Mouse (Mus musculus): ENCODE results near the gene Clca2. TPM values are rescaled to one million over a fixed set of nuclear protein-coding genes. Genes with fewer than 3 reads are reported as not detected.
A peak's percentile ranks its signal among the peaks of the same experiment; 100 is the strongest.

Clca2 gene
- polyA plus RNA-seq (2015; fragmentation: Nextera tagmentation; extraction: Ambion mirVana): 0.18 TPM in 1 of 2 replicates, not detected in the other

GRCm38 (mm10) chr3:145099291-145099690 lies at the start of gene Clca2:
TSS of gene Clca2 (minus strand) at chr3:145099443.
- H3K4me3 ChIP-seq (replicated peaks): no peak within 1 kb of the TSS
- H3K27me3 ChIP-seq: no peaks in the 10 kb centered on the region
- no peaks in the 10 kb centered on the region for H3K36me3 ChIP-seq
- 83% methylated on average over 6 of the region's 6 CpGs for WGBS
- no peaks in the 10 kb centered on the region for H3K9me3 ChIP-seq
- H3K4me2 ChIP-seq (replicated peaks): no peak within 1 kb of the TSS
- H3K27ac ChIP-seq: no peak within 1 kb of the TSS
- H3K9ac ChIP-seq (replicated peaks): no peak within 1 kb of the TSS
- no peak for ATAC-seq
- H3K4me1 ChIP-seq (replicated peaks): no peaks in the 10 kb centered on the region

GRCm38 (mm10) chr3:145147952-145148351 lies 48.7 kb upstream of the Clca2 start:
- H3K27me3 ChIP-seq: no peaks in the 10 kb centered on the region
- H3K9ac ChIP-seq (replicated peaks): no peak overlapping the region
- peaks cover 27% of the 10 kb centered on the region for H3K36me3 ChIP-seq
- no peak overlapping the region for H3K27ac ChIP-seq
- H3K4me1 ChIP-seq (replicated peaks): no peaks in the 10 kb centered on the region
- no peak for ATAC-seq
- H3K9me3 ChIP-seq: no peaks in the 10 kb centered on the region
- no peak overlapping the region for H3K4me3 ChIP-seq (replicated peaks)
- no peak overlapping the region for H3K4me2 ChIP-seq (replicated peaks)

- no peaks in the 10 kb centered on the region for H3K9me3 ChIP-seq
- H3K36me3 ChIP-seq: peaks cover 27% of the 10 kb centered on the region
- no peaks in the 10 kb centered on the region for H3K4me1 ChIP-seq (replicated peaks)
- no peak overlapping the region for H3K4me2 ChIP-seq (replicated peaks)
- no peak overlapping the region for H3K4me3 ChIP-seq (replicated peaks)
- H3K27ac ChIP-seq: no peak overlapping the region
- no peak for ATAC-seq
- WGBS: 88% methylated on average over 2 of the region's 2 CpGs
- H3K9ac ChIP-seq (replicated peaks): no peak overlapping the region
- H3K27me3 ChIP-seq: no peaks in the 10 kb centered on the region
Observed at GRCm38 (mm10) chr3:145147483-145147882, 48.2 kb upstream of the Clca2 start.

- no peaks in the 10 kb centered on the region for H3K27me3 ChIP-seq
- H3K36me3 ChIP-seq: peaks cover 23% of the 10 kb centered on the region
- 98% methylated on average over 9 of the region's 9 CpGs for WGBS
- H3K27ac ChIP-seq: no peak overlapping the region
- no peak overlapping the region for H3K4me2 ChIP-seq (replicated peaks)
- no peaks in the 10 kb centered on the region for H3K9me3 ChIP-seq
- H3K4me3 ChIP-seq (replicated peaks): no peak overlapping the region
- H3K4me1 ChIP-seq (replicated peaks): no peaks in the 10 kb centered on the region
- no peak for ATAC-seq
- H3K9ac ChIP-seq (replicated peaks): no peak overlapping the region
Observed at GRCm38 (mm10) chr3:145146871-145147270, 47.6 kb upstream of the Clca2 start.

GRCm38 (mm10) chr3:145143856-145144255 lies 44.6 kb upstream of the Clca2 start:
- H3K9ac ChIP-seq (replicated peaks): no peak overlapping the region
- H3K36me3 ChIP-seq: peaks cover 17% of the 10 kb centered on the region
- WGBS: 86% methylated on average over 10 of the region's 10 CpGs
- ATAC-seq: no peak
- no peaks in the 10 kb centered on the region for H3K4me1 ChIP-seq (replicated peaks)
- H3K9me3 ChIP-seq: no peaks in the 10 kb centered on the region
- H3K4me2 ChIP-seq (replicated peaks): no peak overlapping the region
- H3K27ac ChIP-seq: no peak overlapping the region
- no peaks in the 10 kb centered on the region for H3K27me3 ChIP-seq
- no peak overlapping the region for H3K4me3 ChIP-seq (replicated peaks)

- Histone ChIP-seq H3K9me3 (no peaks in the 10 kb centered on the region), H3K4me1 (replicated peaks) (no peaks in the 10 kb centered on the region), H3K27ac (no peak overlapping the region), H3K36me3 (peaks cover 21% of the 10 kb centered on the region), H3K9ac (replicated peaks) (no peak overlapping the region), H3K27me3 (no peaks in the 10 kb centered on the region), H3K4me2 (replicated peaks) (no peak overlapping the region), H3K4me3 (replicated peaks) (no peak overlapping the region)
- ATAC-seq: no peak
Observed at GRCm38 (mm10) chr3:145142925-145143324, 43.7 kb upstream of the Clca2 start.

- H3K4me3 ChIP-seq (replicated peaks): no peak overlapping the region
- no peaks in the 10 kb centered on the region for H3K4me1 ChIP-seq (replicated peaks)
- H3K4me2 ChIP-seq (replicated peaks): no peak overlapping the region
- H3K27me3 ChIP-seq: no peaks in the 10 kb centered on the region
- no peaks in the 10 kb centered on the region for H3K9me3 ChIP-seq
- no peak overlapping the region for H3K27ac ChIP-seq
- no peak for ATAC-seq
- peaks cover 22% of the 10 kb centered on the region for H3K36me3 ChIP-seq
- WGBS: 94% methylated on average over 4 of the region's 4 CpGs
- no peak overlapping the region for H3K9ac ChIP-seq (replicated peaks)
Observed at GRCm38 (mm10) chr3:145140236-145140635, 41.0 kb upstream of the Clca2 start.

- Histone ChIP-seq H3K27me3 (no peaks in the 10 kb centered on the region), H3K36me3 (peaks cover 50% of the 10 kb centered on the region)
Observed at GRCm38 (mm10) chr3:145131210-145131868, 32.1 kb upstream of the Clca2 start.

GRCm38 (mm10) chr3:145129356-145129755 lies 30.1 kb upstream of the Clca2 start:
- H3K9me3 ChIP-seq: no peaks in the 10 kb centered on the region
- no peak for ATAC-seq

More at GRCm38 (mm10) chr3:145131210-145131868, 32.1 kb upstream of the Clca2 start:
- no peaks in the 10 kb centered on the region for H3K9me3 ChIP-seq
- H3K9ac ChIP-seq (replicated peaks): no peak overlapping the region
- WGBS: 45% methylated on average over 3 of the region's 3 CpGs
- no peaks in the 10 kb centered on the region for H3K4me1 ChIP-seq (replicated peaks)
- no peak overlapping the region for H3K4me2 ChIP-seq (replicated peaks)
- no peak overlapping the region for H3K27ac ChIP-seq
- H3K4me3 ChIP-seq (replicated peaks): no peak overlapping the region
- no peak; the same call in 1 of the 2 replicates for ATAC-seq

GRCm38 (mm10) chr3:145126618-145127017 lies 27.4 kb upstream of the Clca2 start:
- Histone ChIP-seq H3K9ac (replicated peaks) (no peak overlapping the region), H3K4me3 (replicated peaks) (no peak overlapping the region), H3K27me3 (no peaks in the 10 kb centered on the region), H3K4me1 (replicated peaks) (no peaks in the 10 kb centered on the region), H3K9me3 (no peaks in the 10 kb centered on the region), H3K36me3 (peaks cover 32% of the 10 kb centered on the region), H3K27ac (no peak overlapping the region), H3K4me2 (replicated peaks) (no peak overlapping the region)
- ATAC-seq: no peak
- WGBS: 95% methylated on average over 2 of the region's 2 CpGs

More at GRCm38 (mm10) chr3:145129356-145129755, 30.1 kb upstream of the Clca2 start:
- H3K27me3 ChIP-seq: no peaks in the 10 kb centered on the region
- H3K36me3 ChIP-seq: peaks cover 46% of the 10 kb centered on the region
- H3K4me3 ChIP-seq (replicated peaks): no peak overlapping the region
- no peak overlapping the region for H3K9ac ChIP-seq (replicated peaks)
- no peaks in the 10 kb centered on the region for H3K4me1 ChIP-seq (replicated peaks)
- no peak overlapping the region for H3K27ac ChIP-seq
- H3K4me2 ChIP-seq (replicated peaks): no peak overlapping the region

GRCm38 (mm10) chr3:145119425-145119824 lies 20.2 kb upstream of the Clca2 start:
- WGBS: 72% methylated on average over 7 of the region's 7 CpGs
- Histone ChIP-seq H3K36me3 (no peaks in the 10 kb centered on the region), H3K9me3 (no peaks in the 10 kb centered on the region), H3K4me1 (replicated peaks) (peaks cover 19% of the 10 kb centered on the region), H3K4me2 (replicated peaks) (peak overlapping the region; percentile 75), H3K27ac (no peak overlapping the region), H3K4me3 (replicated peaks) (peak overlapping the region; percentile 69), H3K9ac (replicated peaks) (peak overlapping the region; percentile 78), H3K27me3 (no peaks in the 10 kb centered on the region)
- ATAC-seq: no peak

- Histone ChIP-seq H3K4me2 (replicated peaks) (peak overlapping the region; percentile 75), H3K27ac (peak overlapping the region; percentile 96), H3K36me3 (no peaks in the 10 kb centered on the region), H3K4me3 (replicated peaks) (peak overlapping the region; percentile 69), H3K9ac (replicated peaks) (peak overlapping the region; percentile 78), H3K9me3 (no peaks in the 10 kb centered on the region), H3K4me1 (replicated peaks) (peaks cover 19% of the 10 kb centered on the region), H3K27me3 (no peaks in the 10 kb centered on the region)
- no peak for ATAC-seq
- WGBS: 5% methylated on average over 14 of the region's 14 CpGs
Observed at GRCm38 (mm10) chr3:145119002-145119358, 19.7 kb upstream of the Clca2 start.

All from midbrain, embryonic 13.5 days (tissue).